Mouse (Mus musculus) CD8-positive naive resting alpha-beta T cell, adult 2 months (primary cell): ENCODE measurements around the gene Rps11.
"Not testable (repeated sequence)": the region's sequence is repeated elsewhere in the genome, so short reads cannot be mapped to it uniquely, and the experiment has no call there.

Experiments
- DNase-seq, 2 experiments: peaks; one replicate each; pipeline ENCODE4 v3.0.0; 2022; ENCODE audit warnings: low read depth in 2 of 2, low spot score in 2 of 2

The Rps11 gene

DNA sequence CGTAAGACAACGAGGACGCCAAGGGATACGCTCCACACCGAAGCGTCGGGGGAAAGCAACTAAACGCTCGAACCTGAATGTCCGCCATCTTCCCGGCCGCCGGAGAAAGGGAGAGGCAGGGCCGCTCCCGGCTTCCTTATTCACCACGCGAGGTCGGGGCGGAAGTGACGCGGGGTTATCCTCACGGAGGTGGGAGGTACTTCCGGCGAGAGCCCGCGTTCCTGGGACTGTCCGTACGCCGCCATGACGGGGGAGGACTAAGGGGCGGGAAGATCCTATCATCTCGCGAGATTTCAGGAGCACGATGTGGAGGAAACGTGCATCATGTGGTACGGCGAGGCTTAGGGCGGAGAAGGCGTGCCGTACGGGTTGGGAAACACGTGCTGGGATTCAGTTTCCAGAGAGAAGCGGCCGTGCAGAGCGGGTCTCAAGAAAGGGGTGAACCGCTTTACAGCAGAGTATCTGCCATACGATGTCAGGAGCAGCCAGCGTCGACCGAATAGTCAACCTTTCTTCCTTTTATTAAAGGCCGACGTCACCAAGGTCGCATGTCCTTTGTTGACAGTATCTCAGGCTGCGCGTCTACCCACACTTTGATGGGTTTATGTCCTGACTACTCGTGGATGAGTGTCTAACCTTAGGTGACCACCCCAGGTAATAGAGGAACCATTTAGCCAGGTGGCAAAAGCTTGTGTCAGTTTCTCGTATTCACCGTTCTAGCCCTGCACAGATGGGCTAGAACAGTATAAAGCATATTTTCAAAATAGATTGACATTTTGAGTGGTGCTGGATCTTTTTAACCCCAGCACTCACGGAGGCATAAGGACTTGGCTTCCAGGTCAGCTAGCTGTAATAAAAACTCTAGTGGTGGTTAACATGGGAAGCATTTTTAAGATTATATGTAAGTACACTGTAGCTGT lies at the start of gene Rps11:
Gene Rps11, minus strand, starts transcription at position 216 of the 920 bp plus-strand sequence.
- DNase-seq, result peak; percentile 97 to 98

DNA sequence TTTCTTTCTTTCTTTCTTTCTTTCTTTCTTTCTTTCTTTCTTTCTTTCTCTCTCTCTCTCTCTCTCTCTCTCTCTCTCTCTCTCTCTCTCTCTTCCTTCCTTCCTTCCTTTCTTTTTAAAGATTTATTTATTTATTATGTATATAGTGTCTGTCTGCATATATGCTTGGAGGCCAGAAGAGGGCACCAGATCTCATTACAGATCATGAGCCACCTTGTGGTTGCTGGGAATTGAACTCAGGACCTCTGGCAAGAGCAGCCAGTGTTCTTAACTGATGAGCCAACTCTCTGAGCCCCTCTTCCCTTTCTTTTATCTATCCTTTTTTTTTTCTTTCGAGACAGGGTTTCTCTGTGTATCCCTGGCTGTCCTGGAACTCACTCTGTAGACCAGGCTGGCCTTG lies 49.5 kb upstream of the Rps11 start:
- not testable (repeated sequence) for DNase-seq

DNA sequence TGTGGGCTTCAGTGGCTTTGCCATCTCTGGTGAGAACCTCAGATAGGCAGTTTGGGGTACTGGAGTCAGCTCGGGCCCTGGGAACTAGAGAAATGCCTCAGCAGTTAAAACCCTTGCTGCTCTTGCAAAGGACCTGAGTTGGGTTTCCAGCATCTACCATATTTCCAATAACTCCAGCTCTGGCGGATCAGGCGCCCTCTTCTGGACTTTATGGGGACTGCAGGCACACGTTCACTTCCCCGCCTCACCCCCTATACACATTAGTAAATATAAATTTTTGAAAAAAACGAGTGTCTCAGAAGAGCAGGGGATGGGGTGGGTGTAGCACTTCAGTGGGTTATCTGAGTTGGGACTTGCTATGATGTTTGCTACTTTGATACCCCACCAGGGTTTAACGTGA lies 48.7 kb upstream of the Rps11 start:
- DNase-seq, result peak; percentile 44 to 63

DNA sequence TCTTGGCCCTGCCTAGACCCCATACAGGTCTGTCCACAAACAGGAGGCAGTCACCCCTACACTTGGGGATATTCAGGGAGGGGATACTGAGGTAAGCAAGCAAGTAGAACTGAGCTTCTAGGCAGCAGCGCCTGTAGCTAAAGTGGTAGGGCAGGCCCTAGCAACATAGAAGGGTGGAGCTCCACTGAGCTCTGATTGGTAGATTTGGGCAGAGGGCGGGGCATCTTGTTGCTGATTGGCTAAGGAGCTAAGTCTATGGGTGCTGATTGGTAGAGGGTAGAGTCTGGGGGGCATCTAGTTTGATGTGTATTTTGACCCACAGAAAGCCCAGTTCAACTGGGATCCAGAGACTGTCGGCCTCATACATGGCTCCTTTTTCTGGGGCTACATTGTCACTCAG lies 45.3 kb upstream of the Rps11 start:
- no peak for DNase-seq

DNA sequence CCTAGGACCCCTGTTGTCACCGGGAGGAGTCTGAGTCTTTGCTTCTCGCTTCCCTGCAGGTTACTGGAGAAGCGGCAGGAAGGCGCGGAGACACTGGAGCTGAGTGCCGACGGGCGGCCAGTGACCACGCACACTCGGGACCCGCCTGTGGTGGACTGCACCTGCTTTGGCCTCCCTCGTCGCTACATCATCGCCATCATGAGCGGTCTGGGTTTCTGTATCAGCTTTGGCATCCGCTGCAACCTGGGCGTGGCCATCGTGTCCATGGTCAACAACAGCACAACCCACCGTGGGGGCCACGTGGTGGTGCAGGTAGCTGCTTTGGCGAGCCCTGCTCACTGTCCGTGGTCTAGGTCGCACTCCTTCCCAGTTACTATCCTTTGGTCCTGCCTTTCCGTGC lies 44.4 kb upstream of the Rps11 start:
- DNase-seq, result no peak

DNA sequence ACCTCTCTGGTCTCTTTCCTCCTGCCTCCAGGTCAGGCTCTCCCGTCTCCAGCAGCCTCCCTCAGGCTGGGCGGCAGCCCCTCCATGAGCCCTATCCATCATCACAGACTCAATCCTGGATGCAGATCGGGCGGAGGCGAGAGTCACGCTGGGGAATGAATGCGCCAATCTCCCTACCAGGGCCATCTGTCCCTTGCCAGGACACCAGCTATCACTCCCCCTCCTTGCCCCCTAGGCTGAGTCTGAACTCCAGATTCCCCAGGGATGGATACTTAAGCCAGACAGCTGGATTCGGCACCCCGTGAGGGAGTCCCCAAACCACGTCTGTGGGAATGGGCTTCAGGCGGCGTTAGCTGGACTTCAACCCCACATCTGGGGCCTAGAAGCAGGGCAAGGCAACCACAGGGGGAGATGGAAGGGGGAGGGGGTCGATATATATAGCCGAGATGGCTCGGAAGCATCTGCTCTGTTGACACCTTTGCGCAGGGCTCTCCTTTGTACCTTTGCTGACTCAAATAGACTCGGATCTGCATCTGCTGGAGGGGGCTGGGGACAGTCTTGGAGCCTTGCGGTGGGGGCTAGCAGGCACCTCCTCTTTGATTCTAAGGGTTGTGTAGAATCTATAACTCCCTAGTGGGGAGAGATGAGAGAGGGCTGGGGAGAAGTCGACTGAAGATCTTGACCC lies 43.7 kb upstream of the Rps11 start:
- DNase-seq, result no peak

DNA sequence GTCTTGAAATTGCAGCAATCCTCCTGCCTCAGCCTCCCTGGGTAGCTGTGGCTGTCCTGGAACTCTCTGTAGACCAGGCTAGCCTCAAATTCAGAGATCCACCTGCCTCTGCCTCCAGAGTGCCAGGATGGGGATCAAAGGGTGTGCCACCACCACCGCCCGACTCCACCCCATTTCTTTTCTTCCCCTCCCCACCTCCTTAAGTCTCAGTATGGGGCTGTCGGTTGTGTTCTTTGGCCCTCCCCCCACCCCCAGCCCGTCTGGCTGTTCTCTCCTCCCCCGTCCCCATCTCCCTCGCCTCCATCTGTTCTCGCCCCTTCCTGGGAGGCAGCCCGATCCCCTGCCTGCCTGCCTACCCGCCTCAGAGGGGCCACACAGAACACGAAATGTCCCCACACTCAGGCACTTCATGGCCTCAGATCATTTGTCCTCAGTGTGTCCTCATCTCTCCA lies 42.7 kb upstream of the Rps11 start:
- DNase-seq, result no peak

DNA sequence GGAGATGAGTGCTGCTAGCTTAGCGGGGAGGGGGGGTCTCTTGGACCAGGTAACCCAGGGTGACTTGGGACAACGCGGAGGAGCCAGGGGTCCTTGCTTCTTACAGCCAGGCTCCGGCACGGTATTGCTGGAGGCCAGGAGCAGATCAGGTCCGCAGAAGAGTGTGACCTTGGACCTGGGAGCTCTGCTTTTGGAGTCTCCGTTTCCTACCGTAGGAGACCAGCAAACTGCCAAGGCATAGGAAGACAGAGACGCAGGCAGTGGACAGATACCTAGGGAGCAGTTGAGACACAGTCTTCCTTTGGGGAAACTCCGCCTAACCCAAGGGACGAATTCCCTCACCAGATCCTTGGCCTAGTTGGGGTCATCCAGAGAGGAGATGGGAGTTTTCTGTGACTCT lies 41.5 kb upstream of the Rps11 start:
- DNase-seq, result no peak

DNA sequence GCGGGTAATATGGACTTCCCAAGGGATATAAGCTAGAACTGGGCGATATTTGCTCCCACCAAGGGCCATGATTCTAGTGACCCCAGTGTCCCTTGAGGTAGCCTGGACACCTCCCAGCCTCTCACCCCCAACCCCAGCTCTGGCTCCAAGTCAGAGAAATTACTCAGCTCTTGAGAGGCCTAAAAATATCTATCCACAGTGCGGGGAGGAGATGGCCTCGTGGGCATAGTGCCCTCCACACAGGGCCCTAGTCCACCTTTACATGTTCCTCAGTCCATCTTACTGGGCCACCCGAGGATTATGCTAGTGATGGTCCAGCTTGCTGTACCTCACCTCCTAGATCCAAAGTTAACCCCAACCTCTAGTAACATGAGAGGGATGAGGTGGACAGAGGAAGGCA lies 40.6 kb upstream of the Rps11 start:
- DNase-seq, result no peak

DNA sequence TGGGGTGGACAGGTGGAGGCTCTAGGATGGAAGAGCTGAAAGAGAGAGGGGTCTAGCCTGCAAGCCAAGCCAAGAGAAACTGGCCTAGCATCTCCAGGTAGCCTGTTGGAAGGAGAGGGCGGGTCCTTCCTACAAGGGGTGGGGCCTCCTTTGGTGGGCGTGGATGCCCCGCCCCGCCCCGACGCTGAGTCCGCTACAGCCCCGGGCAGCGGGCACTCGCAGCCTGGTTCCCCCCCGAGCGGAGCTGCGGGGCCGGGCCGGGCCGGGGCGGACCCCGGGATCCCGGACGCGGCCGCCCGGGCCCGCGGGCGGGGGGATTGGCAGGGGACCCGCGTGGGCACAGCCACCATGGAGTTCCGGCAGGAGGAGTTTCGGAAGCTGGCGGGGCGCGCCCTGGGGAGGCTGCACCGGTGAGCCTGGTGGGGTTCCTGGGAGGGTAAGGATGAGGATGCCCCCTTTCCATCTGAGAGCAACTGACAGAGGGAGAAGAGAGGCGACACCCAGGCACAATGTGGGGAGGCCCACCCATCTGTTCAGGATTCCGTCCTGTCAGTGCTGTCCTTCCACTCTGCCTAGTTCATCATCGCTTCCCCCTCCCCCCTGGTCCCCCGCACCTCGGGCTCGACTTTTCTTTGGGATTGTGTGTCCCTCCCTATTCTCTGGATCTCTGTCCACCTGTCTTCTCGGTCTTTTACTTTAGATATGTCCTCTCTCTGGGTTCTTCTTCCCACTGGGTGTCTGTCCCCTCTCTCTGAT lies 39.7 kb upstream of the Rps11 start, which contains the start of gene Slc17a7:
Gene Slc17a7, plus strand, starts transcription at position 215 of the 756 bp plus-strand sequence.
- DNase-seq, result peak in 1 of 2 experiments; percentile 23

DNA sequence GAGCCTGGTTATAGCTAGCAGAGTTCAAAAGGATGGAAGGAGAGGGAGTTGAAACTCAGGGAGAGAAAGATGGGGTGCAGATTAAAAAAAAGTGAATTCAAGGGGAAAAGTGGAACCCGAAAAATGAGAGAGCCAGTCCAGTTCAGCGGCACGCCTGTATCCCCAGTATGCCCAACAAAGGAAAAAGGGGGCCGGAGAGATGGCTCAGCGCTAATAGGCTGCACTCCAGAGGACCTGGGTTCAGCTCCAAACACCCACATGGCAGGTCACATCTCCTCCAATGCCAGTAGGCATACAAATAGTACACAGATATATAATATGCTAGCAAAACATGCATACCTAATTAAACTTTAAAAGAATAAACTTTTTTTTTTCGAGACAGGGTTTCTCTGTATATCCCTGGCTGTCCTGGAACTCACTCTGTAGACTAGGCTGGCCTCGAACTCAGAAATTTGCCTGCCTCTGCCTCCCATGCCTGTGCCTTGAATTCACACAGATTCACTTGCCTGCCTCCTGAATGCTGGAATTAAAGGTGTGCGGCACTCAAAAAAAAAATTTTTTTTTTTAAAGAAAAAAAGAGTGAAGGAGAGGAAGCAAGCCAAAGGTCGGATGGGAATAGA lies 38.9 kb upstream of the Rps11 start:
- no peak for DNase-seq

DNA sequence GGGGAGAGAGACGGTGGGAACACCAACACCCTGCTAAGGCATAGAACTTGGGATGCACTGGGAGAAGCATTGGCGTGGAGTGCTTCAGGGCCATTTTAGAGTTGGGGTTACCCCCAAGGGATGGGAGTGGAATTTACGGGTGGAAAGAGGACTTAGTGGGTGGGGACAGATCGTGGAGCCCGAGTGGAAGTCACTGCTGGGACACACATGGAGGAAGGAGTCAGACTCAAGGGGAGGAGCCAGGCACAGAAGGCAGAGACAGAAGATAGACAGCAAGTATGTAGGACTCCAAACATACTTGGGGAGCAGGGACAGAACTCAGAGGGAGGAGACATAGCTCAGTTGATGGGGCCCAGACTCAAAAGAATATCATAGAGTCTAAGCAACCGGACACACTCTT lies 38.3 kb upstream of the Rps11 start:
- DNase-seq, result no peak

DNA sequence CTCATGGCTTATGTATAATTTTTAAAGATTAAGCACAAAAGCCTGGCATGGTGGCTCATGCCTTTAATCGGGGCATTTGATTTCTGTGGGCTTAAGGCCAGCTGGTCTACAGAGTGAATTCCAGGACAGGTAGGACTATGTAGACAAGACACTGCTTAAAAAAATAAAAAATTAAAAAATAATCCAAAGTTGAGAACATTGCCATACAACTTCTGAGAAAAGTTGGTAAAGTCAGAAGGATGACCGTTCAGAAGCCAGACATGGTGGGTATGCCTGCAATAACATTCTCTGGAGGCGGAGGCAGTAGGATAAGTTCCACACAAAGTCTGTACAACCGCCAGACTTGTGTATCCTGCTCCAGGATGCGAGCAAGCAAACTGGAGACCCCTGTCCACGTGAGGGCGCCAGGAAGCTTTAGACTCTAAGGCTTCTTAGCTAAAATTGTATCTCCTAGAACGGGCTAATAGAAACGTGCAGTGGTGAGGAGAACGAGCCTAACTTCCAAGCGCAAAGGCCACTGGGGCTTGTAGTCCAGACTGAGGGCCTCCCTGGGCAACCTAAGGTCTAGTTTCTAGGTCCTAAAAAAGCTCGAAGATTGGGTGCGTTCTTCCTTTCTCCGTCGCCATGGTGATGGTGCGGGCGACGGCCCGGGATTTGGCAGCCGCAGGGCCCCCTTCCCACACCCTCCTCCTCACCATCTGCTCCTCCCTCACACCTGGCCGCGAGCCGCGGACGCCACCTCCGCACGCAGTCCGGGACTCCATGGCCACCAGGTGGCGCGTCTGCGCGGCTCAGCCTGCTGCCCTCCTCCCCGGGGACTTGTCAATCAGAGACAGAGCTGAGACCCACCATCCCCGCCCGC lies 37.6 kb upstream of the Rps11 start:
- DNase-seq, result peak; percentile 83 to 88

DNA sequence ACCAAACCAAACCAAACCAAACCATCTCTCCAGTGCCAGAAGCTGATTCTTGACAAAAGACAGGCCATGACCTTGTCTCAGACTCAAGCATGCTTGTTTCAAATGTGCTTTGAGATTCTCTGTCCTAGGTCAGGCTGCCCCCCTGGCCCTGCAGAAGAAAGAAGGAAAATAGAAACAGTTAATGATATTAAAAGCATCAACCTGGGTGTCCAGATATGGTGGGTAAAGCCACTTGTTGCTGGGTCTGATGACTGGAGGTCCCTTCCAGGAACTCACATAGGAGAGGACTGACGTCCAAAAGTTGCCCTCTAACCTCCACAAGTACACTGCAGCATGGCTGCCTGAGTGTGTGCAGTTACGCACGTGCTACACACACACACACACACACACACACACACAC lies 36.6 kb upstream of the Rps11 start:
- no peak for DNase-seq

DNA sequence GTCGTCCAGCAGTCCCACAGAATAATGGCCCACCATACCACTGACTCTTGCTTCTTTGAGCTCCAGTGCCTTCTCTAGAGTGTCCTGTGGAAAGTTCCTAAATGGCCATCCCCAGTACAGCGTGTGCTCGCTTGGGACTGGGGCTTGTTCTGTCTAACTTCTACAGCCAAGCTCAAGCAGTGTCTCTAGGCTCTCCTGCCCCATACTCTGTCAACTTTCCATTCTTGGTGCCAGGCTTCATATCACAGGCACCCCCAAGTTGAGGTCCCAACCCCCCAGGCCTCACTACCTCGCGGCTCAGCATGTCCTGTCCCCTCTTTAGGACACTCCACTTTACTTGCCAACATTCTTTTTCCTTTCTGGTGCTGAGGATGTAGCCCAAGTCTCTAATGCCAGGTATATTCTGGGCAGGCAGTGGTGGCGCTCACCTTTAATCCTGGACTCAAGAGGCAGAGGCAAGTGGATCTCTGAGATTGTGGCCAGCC lies 36.1 kb upstream of the Rps11 start:
- no peak for DNase-seq

DNA sequence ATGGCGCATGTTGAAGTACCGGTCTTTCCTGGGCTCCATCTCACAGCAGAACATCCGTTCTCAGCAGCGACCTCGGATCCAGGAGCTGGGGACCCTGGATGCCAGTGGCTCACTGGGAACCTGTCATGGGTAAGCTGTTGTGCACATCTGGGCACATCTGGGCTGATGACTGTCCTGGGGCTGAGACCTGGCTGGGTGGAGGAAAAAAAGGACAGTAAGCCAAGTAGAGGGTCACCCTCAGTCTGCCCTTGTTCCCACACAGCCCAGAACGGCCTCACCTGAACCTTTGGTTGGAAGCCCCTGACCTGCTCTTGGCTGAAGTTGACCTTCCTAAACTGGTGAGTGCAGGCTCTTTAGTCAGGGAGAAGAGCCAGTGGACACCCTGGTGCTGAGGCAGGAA lies 34.8 kb upstream of the Rps11 start:
- DNase-seq, result no peak

DNA sequence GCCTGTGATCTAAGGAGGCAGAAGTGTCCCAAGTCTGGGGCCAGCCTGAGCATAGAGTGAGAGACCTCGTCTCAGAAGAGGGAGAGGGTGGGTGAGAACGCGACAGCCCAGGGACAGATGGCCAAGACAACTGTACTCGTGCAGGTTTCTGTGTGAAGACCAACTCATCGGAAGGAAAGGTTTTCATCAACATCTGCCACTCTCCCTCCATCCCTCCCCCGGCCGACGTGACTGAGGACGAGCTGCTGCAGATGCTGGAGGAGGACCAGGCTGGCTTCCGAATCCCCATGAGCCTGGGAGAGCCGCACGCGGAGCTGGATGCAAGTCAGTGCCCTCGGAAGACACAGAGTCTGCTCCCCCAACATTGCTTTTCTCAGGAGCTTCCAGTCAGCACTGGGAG lies 33.2 kb upstream of the Rps11 start:
- DNase-seq, result no peak

DNA sequence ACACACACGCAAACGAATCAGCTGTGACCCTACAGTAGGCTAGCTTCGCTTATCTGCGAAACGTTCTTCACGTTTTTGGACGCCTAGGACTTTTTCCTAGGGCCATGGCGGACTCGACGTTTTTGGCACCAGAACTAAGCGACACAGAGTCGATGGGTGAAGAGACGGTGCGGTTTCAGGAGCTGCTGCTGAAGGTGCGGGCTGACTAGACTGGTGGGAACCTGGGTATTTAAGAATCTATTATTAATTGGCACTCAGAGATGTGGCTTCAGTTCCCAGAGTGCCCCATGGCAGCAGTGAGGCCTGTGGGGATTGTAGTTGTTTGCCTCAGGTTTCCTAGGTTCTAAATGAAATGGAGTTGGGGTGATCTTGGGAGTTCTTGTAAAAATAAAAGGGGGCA lies 32.0 kb upstream of the Rps11 start:
- DNase-seq, result no peak

DNA sequence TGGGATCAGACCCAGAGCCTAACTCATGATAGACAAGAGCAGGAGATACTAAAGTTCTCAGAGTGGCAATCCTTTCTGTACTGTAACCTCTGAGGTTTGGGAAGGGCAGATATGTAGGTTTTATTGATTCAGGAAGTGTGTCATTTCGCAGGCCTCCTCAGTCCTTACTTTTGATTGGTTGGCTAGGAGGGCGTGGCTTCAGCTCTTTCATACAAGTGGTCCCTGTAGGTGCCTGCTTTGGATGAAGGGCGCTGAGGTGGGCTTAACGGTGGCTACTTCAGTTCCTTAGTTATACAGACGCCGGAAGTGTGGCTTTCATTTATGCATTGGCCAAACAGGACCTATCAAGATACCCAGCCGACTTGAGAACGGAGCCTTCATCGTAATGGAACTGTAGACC lies 31.4 kb upstream of the Rps11 start:
- DNase-seq, result no peak

DNA sequence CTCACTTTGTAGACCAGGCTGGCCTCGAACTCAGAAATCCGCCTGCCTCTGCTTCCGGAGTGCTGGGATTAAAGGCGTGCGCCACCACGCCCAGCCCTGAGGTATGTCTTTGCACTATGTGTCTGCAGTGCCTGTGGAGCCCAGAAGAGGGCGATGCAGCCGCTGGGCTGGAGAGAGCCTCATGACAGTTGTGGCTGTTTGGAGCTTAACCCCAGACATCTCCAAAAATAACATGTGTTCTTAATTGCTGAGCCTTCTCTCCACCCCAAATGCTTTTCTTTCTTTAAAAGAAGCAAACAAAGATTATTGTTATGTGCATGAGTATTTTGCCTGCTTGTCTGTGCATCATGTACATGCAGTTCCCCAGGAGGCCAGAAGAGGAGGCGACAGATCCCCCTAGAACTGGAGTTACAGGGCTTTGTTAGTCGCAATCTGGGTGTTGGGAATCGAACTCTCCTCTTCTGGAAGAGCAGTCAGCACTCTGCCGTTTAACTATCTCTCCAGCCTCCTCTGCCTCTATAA lies 30.8 kb upstream of the Rps11 start:
- peak; percentile 47 to 59 for DNase-seq
